Mouse (Mus musculus) hindbrain, embryonic 13.5 days (tissue): ENCODE measurements around the gene Slc6a15. TPM values are rescaled to one million over a fixed set of nuclear protein-coding genes. Genes with fewer than 3 reads are reported as not detected.

ENCODE experiments used
- ATAC-seq: fragments of 200-750 bp; cut with Nextera tagmentation; 2 replicates; pipeline ENCODE4 v1.8.0; 2017; ENCODE audit warnings: moderate TSS enrichment; ENCODE audit not compliant: low FRiP score
- H3K27ac ChIP-seq: fragments of 300-500 bp; sonication (generic); 2 replicates; pipeline ENCODE4 v1.5.1; 2015; ENCODE audit warnings: inconsistent platforms, mild to moderate bottlenecking, moderate library complexity
- H3K27me3 ChIP-seq: fragments of 300-500 bp; sonication (generic); 2 replicates; pipeline ENCODE4 v1.6.1; 2015; ENCODE audit warnings: mild to moderate bottlenecking, inconsistent platforms
- H3K36me3 ChIP-seq: fragments of 300-500 bp; sonication (generic); 2 replicates; pipeline ENCODE4 v1.6.1; 2015; ENCODE audit warnings: mild to moderate bottlenecking, inconsistent platforms
- H3K4me1 ChIP-seq: fragments of 300-500 bp; sonication (generic); replicated peaks from 2 replicates; pipeline ENCODE4 v1.6.1; 2015; ENCODE audit warnings: inconsistent platforms
- H3K4me2 ChIP-seq: fragments of 300-500 bp; sonication (generic); 2 replicates; pipeline ENCODE4 v1.6.1; 2015; ENCODE audit warnings: inconsistent platforms, mild to moderate bottlenecking, moderate library complexity
- H3K4me3 ChIP-seq: fragments of 300-500 bp; sonication (generic); 2 replicates; pipeline ENCODE4 v1.5.1; 2015; ENCODE audit warnings: mild to moderate bottlenecking, inconsistent platforms
- H3K9ac ChIP-seq: fragments of 300-500 bp; sonication (generic); 2 replicates; pipeline ENCODE4 v1.6.1; 2015; ENCODE audit warnings: mild to moderate bottlenecking, inconsistent platforms
- H3K9me3 ChIP-seq: fragments of 300-500 bp; sonication (generic); 2 replicates; pipeline ENCODE4 v1.6.1; 2016; ENCODE audit warnings: inconsistent platforms
- WGBS: fragments of 180-500 bp; shearing (Covaris S2); methylation state at CpG from one replicate; pipeline ENCODE4 v1.1.7; 2015; 5-methylcytosine and 5-hydroxymethylcytosine counted together
- polyA plus RNA-seq: library from polyadenylated mRNA; unstranded; fragments of >200 nt; fragmentation: Nextera tagmentation; extraction: Ambion mirVana; gene quantifications from 2 replicates; pipeline ENCODE4 v1.2.1, GENCODE M21; 2015

Gene Slc6a15
- polyA plus RNA-seq, 1 experiment from 2014 or later: 62.6 TPM

DNA sequence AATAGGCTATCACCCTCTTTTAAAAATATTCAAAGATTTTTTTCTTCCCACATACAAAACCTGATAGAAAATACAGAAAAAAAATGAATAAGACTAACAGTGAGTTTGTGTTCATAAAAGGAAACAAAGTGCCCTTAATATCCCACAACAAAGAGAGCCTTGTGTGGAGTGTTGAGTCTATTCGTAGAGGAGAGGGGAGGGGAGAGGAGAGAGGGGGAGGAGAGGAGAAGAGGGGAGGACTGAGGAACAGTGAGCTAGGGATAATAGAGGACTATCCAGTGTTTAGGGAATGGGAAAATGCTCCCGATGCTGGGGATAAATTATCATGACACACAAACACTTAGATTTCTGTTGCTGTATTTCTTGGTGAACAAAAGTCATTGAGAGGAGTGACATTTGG, 80.8 kb downstream of the Slc6a15 start:
- Histone ChIP-seq H3K9ac (no peak overlapping the region), H3K36me3 (no peaks in the 10 kb centered on the region), H3K4me1 (no peaks in the 10 kb centered on the region), H3K4me2 (no peak overlapping the region), H3K27me3 (no peaks in the 10 kb centered on the region), H3K27ac (no peak overlapping the region), H3K9me3 (no peaks in the 10 kb centered on the region), H3K4me3 (no peak overlapping the region)
- WGBS: 40% methylated on average over 2 of the region's 2 CpGs
- no peak for ATAC-seq

GRCm38 (mm10) chr10:103457896-103458295, 90.3 kb downstream of the Slc6a15 start:
- Histone ChIP-seq H3K4me3 (no peak overlapping the region), H3K9ac (no peak overlapping the region), H3K36me3 (no peaks in the 10 kb centered on the region), H3K4me1 (no peaks in the 10 kb centered on the region), H3K4me2 (no peak overlapping the region), H3K9me3 (no peaks in the 10 kb centered on the region), H3K27ac (no peak overlapping the region), H3K27me3 (no peaks in the 10 kb centered on the region)
- ATAC-seq: no peak
- 63% methylated on average over 1 of the region's 1 CpGs for WGBS

Other genes starting within 250 kb of the Slc6a15 start
- gene Lrriq1, start 131.5 kb upstream of the Slc6a15 start, polyA plus RNA-seq: 4.8 and 7.3 TPM in 2 replicates